Mouse (Mus musculus) C3H10T1/2 (cell line): ENCODE data around the gene Pdpk1. TPM values are rescaled to one million over a fixed set of nuclear protein-coding genes. Genes with fewer than 3 reads are reported as not detected.

ENCODE experiments used
- polyA plus RNA-seq, 2 experiments: library from polyadenylated mRNA; unstranded; fragments of >200 nt; fragmentation: generic; extraction: Trizol; gene quantifications; one replicate each; pipeline ENCODE4 v1.2.1; 2012; ENCODE audit warnings: missing spikeins in 2 of 2

Pdpk1 gene
- 1 to 10 TPM in 1 of 2 experiments, under 1 TPM in 1; 0.56 to 6.5 TPM for polyA plus RNA-seq

DNA sequence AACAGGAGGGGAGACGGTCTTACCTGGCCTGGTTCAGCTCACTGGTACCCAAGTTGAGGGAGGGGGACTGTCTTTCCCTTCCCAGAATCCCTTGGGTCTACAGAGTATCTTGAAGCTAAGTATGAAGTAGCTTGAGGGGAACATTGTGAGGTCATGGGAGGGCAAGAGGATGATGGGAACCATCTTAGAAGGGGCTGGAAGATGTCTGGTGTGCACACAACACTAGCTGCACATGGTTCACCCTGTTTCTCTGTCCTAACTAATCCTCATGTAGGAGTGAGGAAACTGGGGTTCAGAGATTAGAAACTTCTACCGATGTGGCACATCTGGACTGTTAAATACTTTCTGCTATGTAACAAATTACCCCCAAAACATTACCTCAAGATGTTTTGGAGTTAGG is at the start of gene Pdpk1:
Gene Pdpk1 (minus strand): TSS at position 101 of the 400 bp plus-strand sequence.

DNA sequence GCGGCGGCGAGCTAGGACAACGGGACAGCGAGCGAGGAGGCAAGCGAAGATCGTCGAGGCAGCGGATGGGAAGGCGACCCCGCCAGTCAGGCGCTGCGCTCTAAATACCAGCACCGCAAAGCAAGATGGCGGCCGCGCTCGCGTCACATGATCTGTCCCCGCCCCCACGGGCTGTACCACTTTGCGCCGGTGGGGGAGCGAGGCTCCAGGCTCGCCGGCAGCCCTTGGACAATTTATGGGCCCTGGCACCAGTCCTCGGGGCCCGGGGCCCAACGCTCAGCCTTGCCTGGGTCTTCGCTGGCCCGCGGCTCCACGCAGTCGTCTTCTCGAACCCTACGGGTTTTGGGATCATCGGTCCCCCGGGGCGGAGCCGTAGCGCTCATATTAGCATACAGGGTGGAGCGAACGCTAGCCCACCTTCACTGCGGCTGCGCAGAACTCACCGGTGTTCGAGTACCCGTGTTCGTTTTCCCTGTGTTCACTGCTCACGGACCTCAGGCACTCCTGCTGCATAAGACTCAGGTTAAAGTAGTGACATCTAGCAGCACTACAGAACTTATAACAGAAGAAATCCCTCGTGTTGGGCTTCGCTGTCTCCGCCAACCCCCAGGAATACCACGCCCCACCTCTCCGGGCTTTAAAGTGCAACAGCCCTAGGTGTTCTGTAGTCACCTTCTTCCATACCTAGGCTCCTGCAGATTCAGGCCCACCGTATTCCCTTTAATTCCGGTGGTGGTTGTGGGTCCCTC is 18.8 kb upstream of the Pdpk1 start, which contains the start of gene Atp6v0c:
Gene Atp6v0c (minus strand): TSS at position 386 of the 749 bp plus-strand sequence.

DNA sequence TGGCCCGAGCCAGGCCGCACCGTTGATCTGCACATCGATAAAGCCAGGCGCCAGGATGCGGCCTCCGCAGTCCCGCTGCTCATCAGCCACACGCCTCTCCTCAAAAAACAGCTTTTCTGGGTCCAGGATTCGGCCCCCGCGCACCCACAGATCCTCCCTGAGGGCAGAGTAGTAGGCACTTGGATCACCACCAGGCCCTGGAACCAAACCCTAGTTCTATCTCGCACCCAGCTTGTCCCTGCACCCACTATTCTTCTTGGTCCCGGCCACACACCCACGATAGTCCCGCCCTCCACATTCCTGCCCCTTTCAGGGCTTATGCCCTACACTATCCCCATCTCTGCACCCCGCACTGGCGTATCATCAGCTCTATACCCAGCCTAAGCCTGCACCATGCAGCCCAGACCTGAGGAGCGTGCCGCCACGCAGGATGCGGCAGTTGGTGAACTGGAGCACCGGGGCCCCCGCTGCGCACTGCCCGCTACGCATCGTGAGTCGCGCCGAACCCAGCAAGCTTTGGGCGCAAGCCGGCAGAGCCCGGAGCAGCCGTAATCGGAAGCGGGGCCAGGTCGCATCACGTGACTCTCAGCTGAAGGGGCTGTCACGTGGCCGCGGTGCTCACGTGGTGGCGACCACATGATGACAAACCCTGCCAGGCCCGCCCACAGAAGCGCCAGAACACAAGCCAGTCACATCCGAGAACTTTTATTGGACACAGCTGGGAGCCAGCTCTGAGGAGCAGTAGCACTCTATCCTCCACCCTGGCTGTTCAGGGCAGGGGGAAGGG is 12.6 kb upstream of the Pdpk1 start, which contains the start of gene Amdhd2:
Gene Amdhd2 (minus strand): TSS at position 591 of the 787 bp plus-strand sequence.

DNA sequence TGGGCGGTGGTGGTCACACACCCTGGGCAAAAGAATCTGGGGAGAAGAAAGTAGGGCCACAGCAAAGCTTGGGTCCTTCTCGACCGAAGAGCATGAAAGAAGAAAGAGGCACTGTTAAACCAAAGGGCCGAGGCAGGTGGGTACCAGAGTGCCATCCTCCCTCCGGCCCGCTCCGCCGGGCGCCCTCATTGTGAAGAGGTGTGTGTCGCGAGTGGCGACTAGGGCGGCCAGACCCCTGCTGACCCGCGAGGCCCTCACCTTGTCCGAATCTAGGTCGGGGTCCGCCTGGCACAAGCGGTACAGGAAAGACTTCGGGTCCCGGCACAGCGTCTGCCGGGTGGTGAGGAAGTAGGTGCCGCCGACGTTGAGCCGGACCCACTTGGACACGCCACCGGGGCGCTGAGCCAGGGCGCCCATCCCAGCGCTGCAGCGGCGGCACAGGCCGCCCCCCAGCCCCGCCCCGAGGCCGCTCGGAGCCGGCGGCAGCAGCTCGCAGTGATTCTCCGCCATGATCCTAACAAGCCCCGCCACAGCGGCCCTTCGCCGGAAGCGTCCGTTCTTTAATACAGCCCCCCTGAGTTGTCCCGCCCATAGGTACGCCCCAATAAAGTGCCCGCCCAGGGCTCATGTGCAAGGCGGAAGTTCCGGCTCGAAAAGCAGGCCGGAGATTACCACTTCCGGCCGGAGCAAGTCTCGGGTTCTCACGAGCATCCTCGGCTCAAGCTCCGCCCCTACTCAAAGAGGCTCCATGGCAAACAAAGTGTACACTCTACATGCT is 77.6 kb downstream of the Pdpk1 start, which contains the start of gene Kctd5:
Gene Kctd5 (minus strand): TSS at position 567 of the 778 bp plus-strand sequence.

DNA sequence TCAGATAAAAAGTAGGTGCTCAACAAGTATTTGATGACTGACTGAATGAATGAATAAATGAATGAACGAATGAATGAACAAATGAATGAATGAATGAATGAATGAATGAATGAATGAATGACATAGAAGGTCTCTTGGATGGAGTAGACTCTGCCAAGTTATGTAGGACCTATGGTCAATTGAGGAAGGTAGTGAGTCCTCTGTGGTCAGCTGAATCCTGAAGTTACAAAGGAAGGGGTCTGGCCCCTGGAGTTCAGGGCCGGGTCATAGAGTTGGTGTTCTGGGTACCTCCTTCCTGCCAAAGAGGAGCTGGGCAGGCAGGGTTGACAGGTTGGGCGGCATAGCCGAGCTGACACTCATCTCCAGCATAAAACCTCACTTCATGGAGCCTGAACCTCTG is 112.9 kb downstream of the Pdpk1 start, which contains the start of gene Prss27:
Gene Prss27 (plus strand): TSS at position 301 of the 400 bp plus-strand sequence.

Other genes with a start within 250 kb of the Pdpk1 start
- not detected for gene Dcpp3, start 233.5 kb downstream of the Pdpk1 start, polyA plus RNA-seq
- not detected for gene Sbp, start 209.3 kb downstream of the Pdpk1 start, polyA plus RNA-seq
- gene Sbpl, start 195.7 kb downstream of the Pdpk1 start, polyA plus RNA-seq = not detected
- under 1 TPM; 0.02 to 0.22 TPM for gene Prss30, start 170.4 kb downstream of the Pdpk1 start, polyA plus RNA-seq
- under 1 TPM; 0.46 to 0.69 TPM for gene Prss22, start 152.8 kb downstream of the Pdpk1 start, polyA plus RNA-seq
- gene Prss27, start 112.8 kb downstream of the Pdpk1 start, polyA plus RNA-seq = under 1 TPM; 0.09 to 0.12 TPM
- gene Kctd5, start 77.4 kb downstream of the Pdpk1 start, polyA plus RNA-seq = 10 to 100 TPM; 10.2 to 30.9 TPM
- gene Amdhd2, start 12.8 kb upstream of the Pdpk1 start, polyA plus RNA-seq = 10 to 100 TPM; 37.7 to 66.7 TPM
- 100 to 1,000 TPM; 513 to 615 TPM for gene Atp6v0c, start 18.8 kb upstream of the Pdpk1 start, polyA plus RNA-seq
- 1 to 10 TPM in 1 of 2 experiments, under 1 TPM in 1; 0.42 to 4.6 TPM for gene Tbc1d24, start 54.6 kb upstream of the Pdpk1 start, polyA plus RNA-seq
- 1 to 10 TPM in 1 of 2 experiments, under 1 TPM in 1; 0.22 to 1.1 TPM for gene Ntn3, start 58.6 kb upstream of the Pdpk1 start, polyA plus RNA-seq
- gene Tedc2, start 69.9 kb upstream of the Pdpk1 start, polyA plus RNA-seq = 1 to 10 TPM; 6.6 to 7.0 TPM
- gene Ccnf, start 100.6 kb upstream of the Pdpk1 start, polyA plus RNA-seq = 10 to 100 TPM; 28.1 to 29.1 TPM
- gene Abca17, start 200.1 kb upstream of the Pdpk1 start, polyA plus RNA-seq = under 1 TPM in 1 of 2 experiments, not detected in 1; 0.01 TPM
- gene Abca3, start 201.0 kb upstream of the Pdpk1 start, polyA plus RNA-seq = 10 to 100 TPM in 1 of 2 experiments, 1 to 10 TPM in 1; 2.9 to 15.9 TPM